Mouse (Mus musculus) heart, postnatal 0 days (tissue): ENCODE measurements at regions not wholly inside any gene's neighbourhood (a gene's known extent, or its start where the extent isn't known, plus 50 kb on each side); places are given as distances from the start of the nearest gene placed in this dataset.

Source experiments
- CTCF ChIP-seq: IDR thresholded peaks from 2 replicates; pipeline ENCODE4 v1.5.1; 2016; ENCODE audit warnings: antibody characterized with exemption, control low read depth, low read depth
- EP300 ChIP-seq: IDR thresholded peaks from 2 replicates; pipeline ENCODE4 v1.6.1; 2016; ENCODE audit warnings: antibody characterized with exemption, low read depth

DNA sequence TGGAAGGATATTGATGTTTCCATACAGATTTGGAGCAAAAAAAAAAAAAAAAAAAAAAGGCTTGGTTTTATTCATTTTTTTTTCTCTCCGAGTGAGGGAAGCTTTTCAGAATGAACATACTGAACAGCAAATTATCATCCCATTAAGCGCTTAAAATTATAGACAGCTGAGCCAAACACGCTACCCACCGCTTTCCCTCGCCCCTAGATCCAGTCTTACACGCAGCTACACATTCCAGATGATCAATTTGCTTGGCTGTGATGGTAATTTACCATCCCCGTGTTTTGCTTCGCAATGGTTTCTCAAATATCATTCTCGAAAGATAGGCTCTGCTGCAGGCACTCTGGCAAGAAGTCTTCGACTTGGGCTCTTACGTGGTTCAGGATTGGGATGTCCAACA is 192.3 kb upstream of the Gm10131 start:
- no peak for TF ChIP-seq CTCF
- TF ChIP-seq EP300, result no peak
